ENCODE assay signal across 8 mouse cellular contexts in genomic region chr1:79671196-79671542, GRCm38 (mm10). TPM values are rescaled to one million over a fixed set of nuclear protein-coding genes. Genes with fewer than 3 reads are reported as not detected.
A peak's percentile ranks its signal among the peaks of the same experiment; 100 is the strongest.
DNase-seq lines count a peak whose midpoint lies in the region; ATAC-seq and TF ChIP-seq lines count a peak whose summit lies in the region.

No protein-coding gene starts in this region.

- WGBS in embryonic facial prominence, embryonic 12.5 days: under 1% methylated on average over 11 of the region's 11 CpGs
- 2% methylated on average over 11 of the region's 11 CpGs for WGBS in limb, embryonic 11.5 days

- H3K9ac ChIP-seq in embryonic facial prominence, embryonic 12.5 days: peak overlapping the region; percentile 57; the same call in 1 of the 2 replicates
- peak overlapping the region; percentile 65 for H3K9ac ChIP-seq in limb, embryonic 11.5 days (ENCODE audit: low read length)

- peaks cover 8% of the 10 kb centered on the region; the same call in 1 of the 2 replicates for H3K4me1 ChIP-seq in embryonic facial prominence, embryonic 12.5 days
- H3K4me1 ChIP-seq in limb, embryonic 11.5 days (ENCODE audit: control insufficient read depth, insufficient read depth, low read length): 0 out of 2 replicates have a peak, but pooled peaks cover 2% of the 10 kb centered on the region

- DNase-seq in layer of hippocampus, adult 2 months (ENCODE audit: low spot score in 2 of 2): no peak
- no peak for DNase-seq in layer of hippocampus, postnatal 25 days (ENCODE audit: extremely low spot score in 1 of 2, low spot score in 1 of 2)
- no peak for DNase-seq in limb, embryonic 11.5 days (ENCODE audit: low spot score)
- DNase-seq in naive thymus-derived CD4-positive, alpha-beta T cell, adult 2 months (ENCODE audit: low read depth): peak; percentile 54
- no peak for DNase-seq in left cerebral cortex, postnatal 36 days (ENCODE audit: low spot score in 2 of 2)
- no peak for DNase-seq in cerebellum, postnatal 25 days
- no peak for DNase-seq in layer of hippocampus, adult 9-11 months

- TF ChIP-seq CTCF in layer of hippocampus, adult 2 months (conservative IDR thresholded peaks at IDR 0.05): no peak

- peaks cover 25% of the 10 kb centered on the region for H3K27me3 ChIP-seq in embryonic facial prominence, embryonic 12.5 days
- H3K27me3 ChIP-seq in limb, embryonic 11.5 days (ENCODE audit: control insufficient read depth, insufficient read depth, low read length): no peaks in the 10 kb centered on the region

- H3K4me2 ChIP-seq in embryonic facial prominence, embryonic 12.5 days (replicated peaks): peak overlapping the region; percentile 98
- peak overlapping the region; percentile 92 for H3K4me2 ChIP-seq in limb, embryonic 11.5 days (ENCODE audit: low read depth, severe bottlenecking)

- ATAC-seq in embryonic facial prominence, embryonic 12.5 days (ENCODE audit: insufficient number of reproducible peaks, insufficient read depth, low FRiP score, low TSS enrichment): no peak
- no peak for ATAC-seq in limb, embryonic 11.5 days (ENCODE audit: insufficient number of reproducible peaks, low FRiP score, low TSS enrichment, low read depth)

- H3K27ac ChIP-seq in layer of hippocampus, adult 2 months: no peak overlapping the region
- H3K27ac ChIP-seq in embryonic facial prominence, embryonic 12.5 days: no peak overlapping the region
- H3K27ac ChIP-seq in limb, embryonic 11.5 days (replicated peaks; ENCODE audit: low read depth, low read length): no peak overlapping the region

- peak overlapping the region; percentile 74 for H3K4me3 ChIP-seq in layer of hippocampus, adult 2 months
- peak overlapping the region; percentile 69 for H3K4me3 ChIP-seq in embryonic facial prominence, embryonic 12.5 days
- H3K4me3 ChIP-seq in limb, embryonic 11.5 days (ENCODE audit: low read depth, low read length): peak overlapping the region; percentile 70

- intact Hi-C loops in left cerebral cortex, postnatal 36 days (cut with DNase I): no loop called here

- no peaks in the 10 kb centered on the region for H3K9me3 ChIP-seq in embryonic facial prominence, embryonic 12.5 days
- H3K9me3 ChIP-seq in limb, embryonic 11.5 days (ENCODE audit: control insufficient read depth, low read length): no peaks in the 10 kb centered on the region

- no peaks in the 10 kb centered on the region for H3K36me3 ChIP-seq in embryonic facial prominence, embryonic 12.5 days
- no peaks in the 10 kb centered on the region for H3K36me3 ChIP-seq in limb, embryonic 11.5 days (ENCODE audit: control insufficient read depth, insufficient read depth, low read length)

RNA-seq across cellular contexts. Expression of gene Ap1s3, which starts 0.6 kb away (rescaled TPM):
- 1 to 10 TPM; 2.0 to 3.3 TPM for total RNA-seq in layer of hippocampus, adult 2 months (2021)
- total RNA-seq in layer of hippocampus, postnatal 25 days (2021): 1 to 10 TPM; 2.2 to 2.8 TPM
- 0.18 and 0.25 TPM in 2 replicates for polyA plus RNA-seq in embryonic facial prominence, embryonic 12.5 days (2016; fragmentation: Nextera tagmentation; extraction: Ambion mirVana)
- 0.67 and 0.88 TPM in 2 replicates for polyA plus RNA-seq in limb, embryonic 11.5 days (2014; fragmentation: Nextera tagmentation; extraction: Ambion mirVana)
- 1 to 10 TPM; 2.5 to 4.4 TPM for total RNA-seq in left cerebral cortex, postnatal 36 days (2021)
